Mouse (Mus musculus): ENCODE results near the gene Slc43a3.

The Slc43a3 gene

GRCm38 (mm10) chr2:84999486-85000181 lies 63.3 kb downstream of the Slc43a3 start:
- DNase-seq = no peak

GRCm38 (mm10) chr2:85001497-85001896 lies 65.1 kb downstream of the Slc43a3 start:
- no peak for DNase-seq

- DNase-seq = no peak
Measured at GRCm38 (mm10) chr2:85002575-85002974, 66.2 kb downstream of the Slc43a3 start.

- DNase-seq = no peak
Measured at GRCm38 (mm10) chr2:85004341-85004740, 68.0 kb downstream of the Slc43a3 start.

DNA sequence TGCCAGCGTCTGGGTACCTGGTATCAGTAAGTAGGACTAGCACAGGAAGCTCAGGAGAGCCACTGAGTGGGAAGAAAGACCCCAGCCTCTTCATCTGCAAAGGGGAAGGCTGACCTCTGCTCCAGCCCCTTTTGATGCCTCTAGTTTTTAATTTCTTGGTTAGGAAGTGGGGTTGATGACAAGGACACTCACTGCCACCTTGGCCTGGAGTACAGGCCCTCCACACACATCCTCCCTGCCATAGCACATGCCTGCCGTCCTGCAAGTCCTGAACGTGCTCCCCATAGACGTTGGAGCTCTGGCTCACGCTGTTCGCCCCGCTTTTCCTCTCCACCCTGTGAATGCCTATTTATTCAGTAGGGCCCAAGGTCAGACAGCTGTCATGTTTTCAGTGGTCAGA lies 70.2 kb downstream of the Slc43a3 start:
- no peak for DNase-seq

DNA sequence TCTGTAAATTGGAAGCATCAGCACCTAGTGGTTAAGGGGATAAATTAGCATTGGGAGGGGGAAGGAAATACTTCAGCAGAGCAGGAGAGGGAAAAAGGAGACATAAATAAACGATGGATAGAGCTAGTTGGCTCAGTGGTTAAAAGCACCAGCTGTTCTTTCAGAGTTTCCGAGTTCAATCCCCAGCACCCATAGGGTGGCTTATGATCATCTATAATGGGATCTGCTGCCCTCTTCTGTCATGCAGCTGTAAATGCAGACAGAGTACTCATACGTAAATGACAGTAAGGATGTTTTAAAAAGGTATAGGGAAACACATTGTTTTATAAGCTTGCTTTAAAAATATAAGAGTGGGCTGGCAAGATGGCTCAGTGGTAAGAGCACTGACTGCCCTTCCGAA lies 71.3 kb downstream of the Slc43a3 start:
- DNase-seq = no peak
